Mouse (Mus musculus) testis, adult 2 months (tissue): ENCODE measurements around the gene Epb41l2. TPM values are rescaled to one million over a fixed set of nuclear protein-coding genes. Genes with fewer than 3 reads are reported as not detected.

ENCODE experiments used
- H3K27ac ChIP-seq: fragments of 200-500 bp; 2 replicates; pipeline ENCODE4 v1.5.1; 2012; ENCODE audit warnings: low read depth, low read length; ENCODE audit not compliant: control insufficient read depth, insufficient read depth
- H3K27me3 ChIP-seq: fragments of 200-500 bp; 2 replicates; pipeline ENCODE4 v1.6.1; 2012; ENCODE audit warnings: mild to moderate bottlenecking, low read length, moderate library complexity; ENCODE audit not compliant: control insufficient read depth, insufficient read depth
- H3K36me3 ChIP-seq: fragments of 200-500 bp; 2 replicates; pipeline ENCODE4 v1.6.1; 2012; ENCODE audit warnings: mild to moderate bottlenecking, low read length; ENCODE audit not compliant: control insufficient read depth, insufficient read depth
- H3K4me1 ChIP-seq: fragments of 200-500 bp; 2 replicates; pipeline ENCODE4 v1.6.1; 2012; ENCODE audit warnings: low read length; ENCODE audit not compliant: control insufficient read depth, insufficient read depth
- H3K4me3 ChIP-seq: fragments of 200-500 bp; 2 replicates; pipeline ENCODE4 v1.5.1; 2012; ENCODE audit warnings: low read depth, mild to moderate bottlenecking, low read length, moderate library complexity, mixed read lengths; ENCODE audit not compliant: control insufficient read depth
- CTCF ChIP-seq: fragments of 200-500 bp; IDR thresholded peaks from 2 replicates; pipeline ENCODE4 v1.5.1; 2012; ENCODE audit warnings: low read depth, mild to moderate bottlenecking, inconsistent platforms, low read length, moderate library complexity; ENCODE audit not compliant: control insufficient read depth, insufficient read depth, insufficient replicate concordance
- POLR2A ChIP-seq: fragments of 200-500 bp; IDR thresholded peaks from 2 replicates; pipeline ENCODE4 v1.6.1; 2012; ENCODE audit warnings: low read depth, mild to moderate bottlenecking, inconsistent platforms, low read length, moderate library complexity; ENCODE audit not compliant: control insufficient read depth
- polyA plus RNA-seq: library from polyadenylated mRNA; depleted of rRNA; stranded (reverse); fragments of >200 nt; gene quantifications from 2 replicates; pipeline ENCODE4 v1.2.3, GENCODE M21; 2012

Epb41l2 gene
- polyA plus RNA-seq, 1 experiment: 162 TPM

DNA sequence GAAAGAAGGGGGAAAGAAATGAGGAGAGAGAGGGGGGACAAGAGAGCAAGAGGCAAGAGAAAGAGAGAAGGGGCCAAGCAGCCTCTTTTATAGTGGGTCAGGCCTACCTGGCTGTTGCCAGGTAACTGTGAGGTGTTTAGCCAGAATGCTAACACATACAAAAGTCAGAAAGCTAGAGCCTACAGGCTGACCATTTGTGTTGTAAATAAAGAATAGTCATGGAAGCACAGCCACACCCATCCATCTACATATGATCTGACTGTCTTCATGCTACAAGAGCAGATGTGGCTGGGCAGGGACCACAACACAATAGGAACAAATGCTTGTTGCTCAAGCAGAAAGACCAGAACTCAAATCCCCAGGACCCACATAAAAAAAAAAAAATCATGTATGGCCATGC, 40.1 kb upstream of the Epb41l2 start:
- H3K27ac ChIP-seq: no peak overlapping the region
- no peaks in the 10 kb centered on the region; the same call in 1 of the 2 replicates for H3K4me1 ChIP-seq
- no peaks in the 10 kb centered on the region for H3K27me3 ChIP-seq
- no peak overlapping the region for H3K4me3 ChIP-seq
- no peaks in the 10 kb centered on the region for H3K36me3 ChIP-seq
- TF ChIP-seq CTCF (no peak), POLR2A (no peak)

DNA sequence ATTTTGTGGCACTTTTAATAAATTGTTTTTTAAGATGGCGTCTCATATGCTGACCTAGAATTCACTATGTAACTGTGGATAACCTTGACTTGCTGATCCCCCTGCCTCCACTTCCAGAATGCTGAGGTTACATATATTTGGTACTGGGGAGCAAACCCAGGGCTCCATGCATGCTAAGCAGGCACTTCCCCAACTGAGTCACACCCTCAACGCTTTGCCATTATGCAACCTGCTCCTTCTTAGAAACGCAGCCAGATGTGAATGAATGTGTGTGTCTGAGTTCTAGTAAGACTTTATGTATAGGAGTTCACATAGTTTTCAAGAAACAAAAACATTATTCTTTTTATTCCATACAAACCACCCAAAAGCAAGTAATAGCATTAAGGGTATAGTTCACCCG, 38.4 kb upstream of the Epb41l2 start:
- Histone ChIP-seq H3K27me3 (no peaks in the 10 kb centered on the region), H3K4me3 (no peak overlapping the region), H3K27ac (no peak overlapping the region), H3K4me1 (no peaks in the 10 kb centered on the region; the same call in 1 of the 2 replicates), H3K36me3 (no peaks in the 10 kb centered on the region)
- TF ChIP-seq POLR2A (no peak), CTCF (no peak)

DNA sequence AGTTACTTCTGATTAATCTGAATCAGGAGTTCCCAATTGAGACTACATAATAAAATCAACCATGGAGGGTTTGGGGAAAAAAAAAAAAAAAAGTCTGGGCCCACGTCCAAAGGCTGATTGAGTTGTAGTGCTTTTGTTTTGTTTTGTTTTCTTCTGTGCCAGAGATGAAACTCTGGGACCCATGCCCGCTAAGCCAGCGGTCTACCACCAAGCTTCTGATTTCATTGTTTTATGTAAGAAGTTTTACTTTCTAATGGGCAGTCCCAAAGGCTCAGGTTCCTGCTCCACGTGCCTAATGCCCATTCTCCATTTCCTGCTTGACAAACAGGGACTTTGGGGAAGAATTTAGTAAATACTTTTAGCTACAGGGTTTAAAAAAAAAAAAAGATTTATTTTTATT, 33.9 kb upstream of the Epb41l2 start:
- H3K27me3 ChIP-seq: no peaks in the 10 kb centered on the region
- no peak overlapping the region for H3K4me3 ChIP-seq
- no peaks in the 10 kb centered on the region for H3K36me3 ChIP-seq
- no peak overlapping the region for H3K27ac ChIP-seq
- no peaks in the 10 kb centered on the region for H3K4me1 ChIP-seq
- no peak for TF ChIP-seq POLR2A

DNA sequence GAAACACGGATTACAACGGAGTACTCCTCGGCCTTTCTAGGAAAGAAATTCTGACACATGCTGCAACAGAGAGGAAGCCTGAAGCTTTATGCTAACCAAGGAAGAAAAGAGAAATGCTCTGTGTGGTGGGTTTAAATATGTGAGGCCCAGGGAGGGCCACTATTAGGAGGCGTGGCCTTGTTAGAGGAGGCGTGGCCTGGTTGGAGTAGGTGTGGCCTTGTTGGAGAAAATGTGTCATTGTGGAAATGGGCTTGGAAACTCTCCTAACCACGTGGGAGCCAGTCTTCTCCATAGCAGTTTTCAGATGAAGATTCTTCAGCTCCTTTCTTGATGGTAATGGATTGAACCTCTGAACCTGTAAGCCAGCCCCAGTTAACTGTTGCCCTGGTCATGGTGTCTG, 32.1 kb upstream of the Epb41l2 start:
- TF ChIP-seq CTCF (no peak), POLR2A (no peak)
- H3K4me1 ChIP-seq: no peaks in the 10 kb centered on the region
- no peaks in the 10 kb centered on the region for H3K27me3 ChIP-seq
- H3K27ac ChIP-seq: no peak overlapping the region
- no peaks in the 10 kb centered on the region for H3K36me3 ChIP-seq
- H3K4me3 ChIP-seq: no peak overlapping the region

DNA sequence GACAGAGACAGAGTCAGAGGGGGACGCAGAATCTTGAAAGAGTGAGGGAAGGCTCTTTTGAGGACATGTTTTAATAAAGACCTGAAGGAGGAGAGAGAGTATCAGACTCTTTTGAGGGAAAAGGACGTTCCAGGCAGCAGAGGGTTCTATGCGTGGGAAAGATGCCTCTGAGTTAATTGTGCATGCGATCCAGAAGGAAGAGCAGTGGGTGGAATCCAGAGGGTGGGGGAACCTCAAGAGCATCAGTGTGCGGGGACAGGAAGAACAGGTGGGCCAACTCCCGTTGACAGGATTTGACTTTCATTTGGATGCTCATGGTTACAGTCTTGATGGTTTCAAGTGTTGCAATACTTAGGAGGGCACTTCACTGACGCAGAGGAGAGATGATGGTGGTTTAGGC, 29.5 kb upstream of the Epb41l2 start:
- Histone ChIP-seq H3K4me3 (no peak overlapping the region), H3K27me3 (no peaks in the 10 kb centered on the region), H3K4me1 (no peaks in the 10 kb centered on the region), H3K36me3 (no peaks in the 10 kb centered on the region), H3K27ac (no peak overlapping the region)
- TF ChIP-seq CTCF: no peak
- TF ChIP-seq POLR2A: no peak

DNA sequence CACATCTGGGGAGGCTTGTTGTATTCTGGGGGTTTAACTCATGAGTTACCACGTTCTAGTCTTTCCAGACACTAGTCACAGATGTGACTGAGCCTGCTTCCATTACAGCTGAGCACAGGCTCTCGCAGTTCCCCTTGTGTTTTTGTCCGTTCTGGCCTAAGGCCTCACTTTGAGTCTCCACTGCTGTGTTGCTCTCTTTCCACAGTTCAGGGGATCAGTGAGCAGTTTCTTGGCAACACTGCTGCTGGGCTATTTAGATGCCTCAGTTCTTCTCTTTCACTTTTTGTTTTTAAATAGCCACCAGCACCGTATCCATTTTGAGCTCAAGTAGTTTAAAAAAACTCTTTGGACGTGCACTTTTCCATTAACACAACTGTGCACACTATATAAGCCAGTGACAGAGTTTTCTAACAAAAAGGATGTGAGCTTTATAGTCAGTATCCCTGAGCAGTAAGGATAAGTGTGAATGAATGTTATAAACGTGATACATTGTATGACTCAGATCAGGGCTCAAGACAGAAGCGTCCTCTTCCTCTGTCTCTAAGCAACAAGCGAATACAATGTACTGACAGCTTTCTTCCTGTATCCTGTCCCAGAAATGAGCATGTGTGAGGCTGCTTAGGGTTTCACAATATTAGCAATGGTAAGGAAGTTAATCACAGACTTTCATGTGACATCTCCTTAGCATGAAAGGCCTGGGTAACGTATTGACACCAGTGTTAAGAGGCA, 28.1 kb upstream of the Epb41l2 start:
- H3K4me3 ChIP-seq: no peak overlapping the region
- no peaks in the 10 kb centered on the region for H3K27me3 ChIP-seq
- no peaks in the 10 kb centered on the region for H3K36me3 ChIP-seq
- no peak for TF ChIP-seq CTCF
- no peak for TF ChIP-seq POLR2A
- H3K27ac ChIP-seq: no peak overlapping the region
- H3K4me1 ChIP-seq: no peaks in the 10 kb centered on the region

DNA sequence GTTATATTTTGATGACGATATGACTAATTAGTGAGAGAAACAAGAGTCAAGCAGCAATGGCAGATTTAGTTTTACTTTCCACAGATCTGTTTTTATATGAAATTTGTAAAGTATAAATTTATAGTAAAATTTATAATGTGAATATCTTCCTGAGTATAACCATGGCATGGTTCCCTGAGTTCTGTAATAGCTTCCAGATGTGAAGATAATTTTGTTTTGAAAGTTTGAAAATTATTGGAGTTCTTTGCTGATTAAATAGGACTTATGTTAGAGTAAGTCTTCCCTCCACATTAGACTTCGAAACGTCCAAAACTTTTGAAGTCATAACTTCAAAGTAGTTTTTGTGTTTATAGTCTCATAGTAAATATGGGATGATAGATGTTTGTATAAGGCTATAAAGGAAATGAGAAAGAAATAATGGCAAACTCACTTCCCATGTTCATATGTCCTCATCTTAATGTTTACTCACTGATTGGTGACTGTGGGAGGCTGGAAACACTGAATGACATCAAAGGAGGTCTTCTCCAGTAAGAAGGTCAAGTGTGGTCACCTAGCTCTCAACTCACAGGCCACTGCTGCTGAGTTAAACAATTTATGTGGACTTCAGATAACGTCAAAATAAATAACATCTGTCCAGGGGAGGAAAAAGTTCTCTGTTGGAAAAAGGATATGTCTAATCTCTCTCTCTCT, 26.1 kb upstream of the Epb41l2 start:
- Histone ChIP-seq H3K4me1 (no peaks in the 10 kb centered on the region), H3K27ac (no peak overlapping the region), H3K4me3 (no peak overlapping the region), H3K36me3 (no peaks in the 10 kb centered on the region), H3K27me3 (no peaks in the 10 kb centered on the region)
- no peak for TF ChIP-seq POLR2A
- no peak for TF ChIP-seq CTCF
